Comparison of ENCODE assay signal across 11 mouse cellular contexts in genomic region chr2:57614587-57614991, GRCm38 (mm10).
DNase-seq lines count a peak whose midpoint lies in the region; ATAC-seq lines count a peak whose summit lies in the region.
"Had no signal": no experiment of that assay in that cellular context is flagged by ENCODE, and none has a peak within 500 bp of the region (broad histone marks: within the 10 kb centered on the region; RNA-seq: fewer than 3 reads in every experiment).

No protein-coding gene starts in this region.

- peaks cover 8% of the 10 kb centered on the region; the same call in 1 of the 2 replicates for H3K4me1 ChIP-seq in limb, embryonic 12.5 days (replicated peaks)
- H3K4me1 ChIP-seq in limb, embryonic 10.5 days = peaks cover 10% of the 10 kb centered on the region
- H3K4me1 ChIP-seq in forebrain, embryonic 14.5 days (ENCODE audit: control insufficient read depth, insufficient read depth, low read length) = peaks cover 19% of the 10 kb centered on the region
- H3K4me1 ChIP-seq in midbrain, embryonic 10.5 days = peaks cover 37% of the 10 kb centered on the region
- H3K4me1 ChIP-seq: liver, embryonic 12.5 days had no signal

- 44% methylated on average over 12 of the region's 12 CpGs for WGBS in limb, embryonic 12.5 days
- WGBS in limb, embryonic 10.5 days = 76% methylated on average over 12 of the region's 12 CpGs
- WGBS in forebrain, embryonic 14.5 days = 5% methylated on average over 12 of the region's 12 CpGs
- 52% methylated on average over 12 of the region's 12 CpGs for WGBS in midbrain, embryonic 10.5 days

- H3K9ac ChIP-seq in limb, embryonic 12.5 days (replicated peaks) = no peak overlapping the region
- peak overlapping the region; percentile 60; the same call in 1 of the 2 replicates for H3K9ac ChIP-seq in forebrain, embryonic 14.5 days (ENCODE audit: low read length)
- H3K9ac ChIP-seq: liver, embryonic 12.5 days had no signal

- no peak for ATAC-seq in limb, embryonic 12.5 days (ENCODE audit: insufficient number of reproducible peaks, insufficient read depth, low FRiP score, low TSS enrichment, low read depth)
- peak; percentile 66 for ATAC-seq in forebrain, embryonic 14.5 days
- no peak for ATAC-seq in erythroid progenitor cell, adult 5-6 weeks (replicated peaks; ENCODE audit: low FRiP score, poor library complexity, severe bottlenecking)
- ATAC-seq: liver, embryonic 12.5 days had no signal

- DNase-seq in limb, embryonic 10.5 days (ENCODE audit: low spot score) = no peak
- DNase-seq in forebrain, embryonic 14.5 days (ENCODE audit: low spot score) = peak; percentile 69
- DNase-seq in midbrain, embryonic 10.5 days (ENCODE audit: low spot score) = no peak
- DNase-seq in telencephalon, adult 2 months (ENCODE audit: low read depth, low spot score) = peak; percentile 27
- DNase-seq in lung, postnatal 25 days (ENCODE audit: low spot score) = no peak
- DNase-seq: gastrocnemius, postnatal 14 days; heart, postnatal 14 days had no signal

- H3K27ac ChIP-seq in limb, embryonic 12.5 days = no peak overlapping the region
- no peak overlapping the region for H3K27ac ChIP-seq in limb, embryonic 10.5 days
- H3K27ac ChIP-seq in forebrain, embryonic 14.5 days (ENCODE audit: low read depth, low read length) = no peak overlapping the region
- H3K27ac ChIP-seq in midbrain, embryonic 10.5 days (replicated peaks) = peak overlapping the region; percentile 42; the same call in 1 of the 2 replicates
- H3K27ac ChIP-seq: kidney, postnatal 0 days; liver, embryonic 12.5 days had no signal

- H3K4me3 ChIP-seq in limb, embryonic 12.5 days (replicated peaks) = peak overlapping the region; percentile 12
- H3K4me3 ChIP-seq in limb, embryonic 10.5 days = no peak overlapping the region
- peak overlapping the region; percentile 25 for H3K4me3 ChIP-seq in forebrain, embryonic 14.5 days (ENCODE audit: low read depth, low read length)
- no peak overlapping the region for H3K4me3 ChIP-seq in midbrain, embryonic 10.5 days
- H3K4me3 ChIP-seq: liver, embryonic 12.5 days had no signal

- no peaks in the 10 kb centered on the region for H3K36me3 ChIP-seq in limb, embryonic 12.5 days
- H3K36me3 ChIP-seq in limb, embryonic 10.5 days = no peaks in the 10 kb centered on the region
- H3K36me3 ChIP-seq in forebrain, embryonic 14.5 days (ENCODE audit: control insufficient read depth, insufficient read depth, low read length) = no peaks in the 10 kb centered on the region
- no peaks in the 10 kb centered on the region for H3K36me3 ChIP-seq in midbrain, embryonic 10.5 days
- H3K36me3 ChIP-seq: liver, embryonic 12.5 days had no signal

- no peaks in the 10 kb centered on the region for H3K27me3 ChIP-seq in limb, embryonic 12.5 days
- H3K27me3 ChIP-seq in limb, embryonic 10.5 days (ENCODE audit: low read depth, poor library complexity, severe bottlenecking) = no peaks in the 10 kb centered on the region
- no peaks in the 10 kb centered on the region for H3K27me3 ChIP-seq in forebrain, embryonic 14.5 days (replicated peaks; ENCODE audit: control insufficient read depth, insufficient read depth, low read length)
- peaks cover 10% of the 10 kb centered on the region for H3K27me3 ChIP-seq in midbrain, embryonic 10.5 days (ENCODE audit: low read depth, poor library complexity, severe bottlenecking)
- H3K27me3 ChIP-seq: liver, embryonic 12.5 days had no signal

- H3K4me2 ChIP-seq in limb, embryonic 12.5 days = peak overlapping the region; percentile 46
- H3K4me2 ChIP-seq in forebrain, embryonic 14.5 days (ENCODE audit: low read length) = peak overlapping the region; percentile 66
- H3K4me2 ChIP-seq: liver, embryonic 12.5 days had no signal

- H3K9me3 ChIP-seq in limb, embryonic 12.5 days = no peaks in the 10 kb centered on the region
- H3K9me3 ChIP-seq in limb, embryonic 10.5 days (replicated peaks) = no peaks in the 10 kb centered on the region
- H3K9me3 ChIP-seq in forebrain, embryonic 14.5 days (replicated peaks; ENCODE audit: control insufficient read depth, low read length) = no peaks in the 10 kb centered on the region
- no peaks in the 10 kb centered on the region for H3K9me3 ChIP-seq in midbrain, embryonic 10.5 days (replicated peaks)
- H3K9me3 ChIP-seq: liver, embryonic 12.5 days had no signal

Comparison
In these comparisons a context has a peak if more than half of its experiments do, and no peak if none do; other contexts are left out.
1. H3K4me3 ChIP-seq: peak in limb, embryonic 12.5 days (single experiment) and forebrain, embryonic 14.5 days (single experiment); none in limb, embryonic 10.5 days (single experiment) and midbrain, embryonic 10.5 days (single experiment).
2. DNase-seq: peak in forebrain, embryonic 14.5 days (single experiment) and telencephalon, adult 2 months (single experiment); none in limb, embryonic 10.5 days (single experiment), midbrain, embryonic 10.5 days (single experiment) and lung, postnatal 25 days (single experiment).